ENCODE assay signal across 16 mouse cellular contexts in genomic region chr8:72459881-72460533, GRCm38 (mm10).
"Had no signal": no experiment of that assay in that cellular context is flagged by ENCODE, and none has a peak within 500 bp of the region (broad histone marks: within the 10 kb centered on the region; RNA-seq: fewer than 3 reads in every experiment).

No protein-coding gene starts in this region.

- H3K9ac ChIP-seq: liver, embryonic 13.5 days; neural tube, embryonic 13.5 days; stomach, embryonic 15.5 days had no signal

- DNase-seq: kidney, adult 9 months; kidney, postnatal 36 days; layer of hippocampus, postnatal 36 days; liver, embryonic 13.5 days; lung, adult 2 months; lung, postnatal 14 days; lung, postnatal 4 days; midbrain, embryonic 14.5 days; retina, postnatal 1 day; right cerebral cortex, postnatal 25 days; spleen, adult 18-20 months; thymus, postnatal 25 days had no signal

- H3K27me3 ChIP-seq: liver, embryonic 13.5 days; neural tube, embryonic 13.5 days; stomach, embryonic 15.5 days had no signal

- H3K4me3 ChIP-seq: left cerebral cortex, adult 2 months; liver, embryonic 13.5 days; neural tube, embryonic 13.5 days; stomach, embryonic 15.5 days had no signal

- H3K4me2 ChIP-seq: liver, embryonic 13.5 days; midbrain, embryonic 11.5 days; neural tube, embryonic 13.5 days; stomach, embryonic 15.5 days had no signal

- H3K9me3 ChIP-seq: liver, embryonic 13.5 days; neural tube, embryonic 13.5 days; stomach, embryonic 15.5 days had no signal

- H3K4me1 ChIP-seq: liver, embryonic 13.5 days; neural tube, embryonic 13.5 days; stomach, embryonic 15.5 days had no signal

- H3K27ac ChIP-seq: left cerebral cortex, adult 2 months; liver, embryonic 13.5 days; neural tube, embryonic 13.5 days; stomach, embryonic 15.5 days had no signal
